Mouse (Mus musculus): ENCODE measurements at regions not wholly inside any gene's neighbourhood (a gene's known extent, or its start where the extent isn't known, plus 50 kb on each side); places are given as distances from the start of the nearest gene placed in this dataset.
"Not testable (repeated sequence)": the region's sequence is repeated elsewhere in the genome, so short reads cannot be mapped to it uniquely, and the experiment has no call there.

DNA sequence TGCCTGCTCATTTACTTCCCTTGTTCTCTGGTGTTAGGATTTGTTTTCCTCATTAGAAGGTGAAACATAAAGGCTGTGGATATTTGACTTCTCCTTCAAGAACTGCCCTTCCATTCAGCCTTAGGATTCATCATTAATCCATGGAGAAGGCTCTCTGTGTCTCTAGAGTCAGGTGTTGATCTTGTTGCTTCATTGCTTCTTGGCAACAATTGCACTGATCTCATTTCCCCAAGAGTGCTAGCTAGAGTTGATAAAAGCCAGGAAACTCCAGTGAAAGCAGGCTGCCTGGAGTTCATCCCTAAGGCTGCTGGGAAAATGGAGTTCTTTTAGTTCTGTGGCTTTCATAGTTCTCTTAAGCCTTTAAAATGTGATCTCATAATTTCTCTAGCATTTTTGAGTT is 441.8 kb downstream of the Cylc2 start:
- Histone ChIP-seq H3K9ac (replicated peaks; ENCODE audit: low read length, poor library complexity, severe bottlenecking) (no peak overlapping the region), H3K36me3 (ENCODE audit: insufficient read depth, low read length) (no peaks in the 10 kb centered on the region), H3K9me3 (ENCODE audit: low read length) (no peaks in the 10 kb centered on the region), H3K4me1 (ENCODE audit: insufficient read depth, low read length) (no peaks in the 10 kb centered on the region), H3K4me2 (ENCODE audit: low read depth, low read length, poor library complexity, severe bottlenecking) (no peak overlapping the region), H3K27me3 (ENCODE audit: insufficient read depth, low read length) (no peaks in the 10 kb centered on the region), H3K4me3 (ENCODE audit: low read depth, low read length) (no peak overlapping the region), H3K27ac (ENCODE audit: low read depth, low read length) (no peak overlapping the region)
- no peak for DNase-seq (ENCODE audit: low spot score)
- no peak for ATAC-seq (ENCODE audit: low FRiP score)
- no peak for TF ChIP-seq CTCF (IDR thresholded peaks at IDR 0.05)

DNA sequence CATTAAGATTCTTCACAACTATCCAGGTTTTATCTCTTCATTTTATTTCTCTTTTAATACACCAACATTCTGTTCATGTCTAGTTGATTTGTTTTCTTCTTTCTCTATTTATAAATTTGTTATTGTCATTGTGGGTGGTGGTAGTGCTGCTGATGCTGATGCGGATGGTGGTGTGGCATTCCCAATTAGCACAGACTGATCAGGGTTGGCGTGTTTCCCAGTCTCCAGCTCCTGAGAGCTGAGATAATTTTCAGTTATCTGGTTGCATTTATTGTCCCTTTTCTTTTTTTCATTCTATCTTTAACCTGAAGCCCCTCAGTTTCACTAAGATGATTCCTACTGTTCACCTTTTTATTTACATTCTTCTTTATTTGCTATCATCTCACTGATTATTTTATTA is 455.0 kb downstream of the Cylc2 start:
- Histone ChIP-seq H3K9me3 (ENCODE audit: low read length) (no peaks in the 10 kb centered on the region), H3K27me3 (ENCODE audit: insufficient read depth, low read length) (no peaks in the 10 kb centered on the region), H3K4me3 (ENCODE audit: low read depth, low read length) (no peak overlapping the region), H3K27ac (ENCODE audit: low read depth, low read length) (no peak overlapping the region), H3K36me3 (ENCODE audit: insufficient read depth, low read length) (no peaks in the 10 kb centered on the region), H3K9ac (replicated peaks; ENCODE audit: low read length, poor library complexity, severe bottlenecking) (no peak overlapping the region), H3K4me1 (ENCODE audit: insufficient read depth, low read length) (no peaks in the 10 kb centered on the region), H3K4me2 (ENCODE audit: low read depth, low read length, poor library complexity, severe bottlenecking) (no peak overlapping the region)
- TF ChIP-seq CTCF (IDR thresholded peaks at IDR 0.05), result no peak
- WGBS, result 93% methylated on average over 2 of the region's 2 CpGs
- ATAC-seq (ENCODE audit: low FRiP score) (no peak), DNase-seq (ENCODE audit: low spot score) (no peak)

DNA sequence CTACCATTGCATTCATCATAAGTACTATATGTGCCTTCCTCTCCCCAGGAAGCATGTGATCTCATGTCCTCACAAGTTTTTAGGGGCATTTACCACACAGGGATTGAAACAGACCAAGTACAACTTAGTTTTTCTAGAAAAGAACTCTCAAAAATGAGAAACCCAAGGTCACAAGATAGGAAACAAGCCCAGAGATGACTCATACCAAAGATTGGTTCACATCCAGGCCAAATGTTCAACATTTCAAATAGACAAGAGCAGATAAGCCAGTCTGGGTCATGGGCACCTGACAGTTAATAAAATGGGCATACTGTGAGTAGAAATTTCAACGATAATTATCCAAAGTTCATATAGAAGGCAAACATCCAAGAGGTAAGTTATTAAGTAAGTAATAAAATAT is 457.9 kb downstream of the Cylc2 start:
- H3K27me3 ChIP-seq (ENCODE audit: insufficient read depth, low read length), result no peaks in the 10 kb centered on the region
- H3K9me3 ChIP-seq (ENCODE audit: low read length), result no peaks in the 10 kb centered on the region
- H3K9ac ChIP-seq (replicated peaks; ENCODE audit: low read length, poor library complexity, severe bottlenecking), result no peak overlapping the region
- 94% methylated on average over 1 of the region's 1 CpGs for WGBS
- ATAC-seq (ENCODE audit: low FRiP score) (no peak), DNase-seq (ENCODE audit: low spot score) (no peak)
- no peaks in the 10 kb centered on the region for H3K4me1 ChIP-seq (ENCODE audit: insufficient read depth, low read length)
- no peak for TF ChIP-seq CTCF (IDR thresholded peaks at IDR 0.05)
- no peak overlapping the region for H3K27ac ChIP-seq (ENCODE audit: low read depth, low read length)
- H3K36me3 ChIP-seq (ENCODE audit: insufficient read depth, low read length), result no peaks in the 10 kb centered on the region
- H3K4me3 ChIP-seq (ENCODE audit: low read depth, low read length), result no peak overlapping the region
- H3K4me2 ChIP-seq (ENCODE audit: low read depth, low read length, poor library complexity, severe bottlenecking), result no peak overlapping the region

DNA sequence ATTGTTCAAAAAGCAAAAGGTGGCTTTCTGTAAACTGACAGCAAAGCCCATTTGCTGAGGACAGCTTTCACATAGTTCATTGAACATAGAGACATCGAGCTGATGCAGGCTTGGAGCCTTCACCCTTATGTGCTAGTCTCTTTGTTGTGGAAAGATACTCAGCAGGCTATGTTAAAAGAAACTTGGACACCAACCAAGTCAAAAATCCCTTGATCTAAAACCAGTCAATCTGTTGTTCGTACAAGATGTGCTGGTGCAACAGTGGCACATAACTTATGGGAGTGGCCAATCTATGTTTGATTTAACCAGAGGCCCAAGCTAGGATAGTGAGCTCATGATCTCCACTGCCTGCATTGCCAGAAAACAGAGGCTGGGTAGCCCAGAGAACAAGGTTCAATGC is 462.6 kb downstream of the Cylc2 start:
- Histone ChIP-seq H3K4me1 (ENCODE audit: insufficient read depth, low read length) (no peaks in the 10 kb centered on the region), H3K27ac (ENCODE audit: low read depth, low read length) (no peak overlapping the region), H3K36me3 (ENCODE audit: insufficient read depth, low read length) (no peaks in the 10 kb centered on the region), H3K27me3 (ENCODE audit: insufficient read depth, low read length) (no peaks in the 10 kb centered on the region), H3K9me3 (ENCODE audit: low read length) (no peaks in the 10 kb centered on the region), H3K4me3 (ENCODE audit: low read depth, low read length) (no peak overlapping the region), H3K9ac (replicated peaks; ENCODE audit: low read length, poor library complexity, severe bottlenecking) (no peak overlapping the region), H3K4me2 (ENCODE audit: low read depth, low read length, poor library complexity, severe bottlenecking) (no peak overlapping the region)
- TF ChIP-seq CTCF (IDR thresholded peaks at IDR 0.05), result no peak
- ATAC-seq (ENCODE audit: low FRiP score), result no peak
- WGBS, result 64% methylated on average over 2 of the region's 2 CpGs
- no peak for DNase-seq (ENCODE audit: low spot score)

DNA sequence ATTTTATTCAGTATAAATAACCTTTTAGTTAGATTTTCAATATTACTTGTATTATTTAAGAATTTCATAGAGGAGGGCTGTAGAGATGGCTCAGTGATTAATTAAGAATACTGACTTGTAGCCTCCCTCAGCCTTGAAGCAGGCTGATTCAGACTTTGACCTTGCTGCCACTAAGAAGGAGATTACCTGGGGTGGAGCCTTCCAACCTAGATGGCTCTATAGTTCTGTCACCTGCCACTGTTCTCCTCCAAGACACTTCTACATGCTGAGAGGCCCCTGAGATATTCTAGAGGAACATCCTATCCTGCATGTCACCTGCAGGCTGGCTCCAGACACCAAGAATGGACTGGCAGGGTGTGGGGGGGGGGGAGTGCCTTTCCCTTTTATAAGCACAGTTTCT is 466.9 kb downstream of the Cylc2 start:
- H3K9me3 ChIP-seq (ENCODE audit: low read length); H3K36me3 ChIP-seq (ENCODE audit: insufficient read depth, low read length); H3K9ac ChIP-seq (replicated peaks; ENCODE audit: low read length, poor library complexity, severe bottlenecking); DNase-seq (ENCODE audit: low spot score); H3K4me3 ChIP-seq (ENCODE audit: low read depth, low read length); ATAC-seq (ENCODE audit: low FRiP score); H3K27ac ChIP-seq (ENCODE audit: low read depth, low read length); H3K4me1 ChIP-seq (ENCODE audit: insufficient read depth, low read length); H3K27me3 ChIP-seq (ENCODE audit: insufficient read depth, low read length); H3K4me2 ChIP-seq (ENCODE audit: low read depth, low read length, poor library complexity, severe bottlenecking): not testable (repeated sequence)

DNA sequence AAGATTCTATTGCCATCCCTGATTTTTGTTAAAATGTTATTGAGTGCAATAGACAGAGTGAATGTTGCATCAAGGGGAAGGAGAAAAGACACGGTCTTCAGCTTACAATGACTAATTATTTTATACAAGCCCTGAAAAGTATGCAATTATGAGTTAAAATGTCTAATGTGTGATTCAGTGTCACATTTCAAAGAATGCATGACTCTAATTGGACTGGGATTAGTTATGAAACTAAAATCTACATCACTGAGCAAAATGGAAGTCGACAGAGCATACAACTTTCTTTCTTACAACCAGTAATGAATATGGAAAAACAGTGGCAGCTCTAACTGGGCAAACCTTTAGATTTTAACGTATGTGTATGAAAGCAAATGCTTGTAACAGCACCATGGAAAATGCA is 470.2 kb downstream of the Cylc2 start:
- Histone ChIP-seq H3K4me3 (ENCODE audit: low read depth, low read length) (no peak overlapping the region), H3K4me1 (ENCODE audit: insufficient read depth, low read length) (no peaks in the 10 kb centered on the region), H3K9me3 (ENCODE audit: low read length) (no peaks in the 10 kb centered on the region), H3K9ac (replicated peaks; ENCODE audit: low read length, poor library complexity, severe bottlenecking) (no peak overlapping the region), H3K4me2 (ENCODE audit: low read depth, low read length, poor library complexity, severe bottlenecking) (no peak overlapping the region), H3K27me3 (ENCODE audit: insufficient read depth, low read length) (no peaks in the 10 kb centered on the region), H3K36me3 (ENCODE audit: insufficient read depth, low read length) (no peaks in the 10 kb centered on the region), H3K27ac (ENCODE audit: low read depth, low read length) (no peak overlapping the region)
- ATAC-seq (ENCODE audit: low FRiP score) (no peak), DNase-seq (ENCODE audit: low spot score) (no peak)
- TF ChIP-seq CTCF (IDR thresholded peaks at IDR 0.05), result no peak
- 71% methylated on average over 3 of the region's 3 CpGs for WGBS
